Mouse (Mus musculus): Measurements from ENCODE around the gene Krt82. TPM values are rescaled to one million over a fixed set of nuclear protein-coding genes. Genes with fewer than 3 reads are reported as not detected.

Krt82 gene
- not detected in 2 replicates for polyA plus RNA-seq (2015; fragmentation: Nextera tagmentation; extraction: Ambion mirVana)

- no peak within 1 kb of the TSS for H3K4me2 ChIP-seq (replicated peaks)
- ATAC-seq (replicated peaks), result no peak
- no peaks in the 10 kb centered on the region for H3K9me3 ChIP-seq
- WGBS, result 78% methylated on average over 7 of the region's 7 CpGs
- H3K9ac ChIP-seq (replicated peaks), result no peak within 1 kb of the TSS
- H3K27ac ChIP-seq (replicated peaks), result no peak within 1 kb of the TSS
- H3K27me3 ChIP-seq, result no peaks in the 10 kb centered on the region
- no peaks in the 10 kb centered on the region for H3K36me3 ChIP-seq
- no peak within 1 kb of the TSS for H3K4me3 ChIP-seq
- H3K4me1 ChIP-seq, result peaks cover 8% of the 10 kb centered on the region; the same call in 1 of the 2 replicates
Observed at GRCm38 (mm10) chr15:101550567-101550966, at the start of gene Krt82. Gene Krt82 (minus strand): TSS chr15:101550667.

GRCm38 (mm10) chr15:101599123-101599522 lies 48.7 kb upstream of the Krt82 start:
- ATAC-seq (replicated peaks), result no peak
- Histone ChIP-seq H3K4me3 (no peak overlapping the region), H3K4me2 (replicated peaks) (no peak overlapping the region), H3K4me1 (no peaks in the 10 kb centered on the region), H3K9me3 (no peaks in the 10 kb centered on the region; the same call in 1 of the 2 replicates), H3K9ac (replicated peaks) (no peak overlapping the region), H3K27ac (replicated peaks) (no peak overlapping the region), H3K36me3 (no peaks in the 10 kb centered on the region), H3K27me3 (no peaks in the 10 kb centered on the region)
- 66% methylated on average over 6 of the region's 6 CpGs for WGBS

DNA sequence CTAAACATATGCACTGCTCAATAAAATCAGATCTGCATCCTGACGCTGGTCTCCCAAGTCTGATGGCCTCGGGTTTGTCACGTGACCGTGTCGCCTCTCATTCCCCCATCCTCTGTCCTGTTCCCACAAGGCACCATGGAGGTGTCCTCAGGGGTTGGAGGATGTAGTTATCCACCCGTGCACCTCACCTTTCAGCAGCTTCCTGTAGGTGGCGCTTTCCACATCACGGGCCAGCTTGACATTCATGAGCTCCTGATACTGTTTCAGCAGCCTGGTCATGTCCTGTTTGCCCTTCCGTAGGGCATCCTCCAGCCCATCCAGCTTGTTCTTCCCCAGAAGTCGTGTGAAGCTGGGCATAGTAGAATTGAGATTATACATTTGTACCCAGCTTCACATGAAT lies 37.7 kb upstream of the Krt82 start:
- H3K27me3 ChIP-seq, result no peaks in the 10 kb centered on the region
- no peaks in the 10 kb centered on the region for H3K36me3 ChIP-seq
- H3K9me3 ChIP-seq, result no peaks in the 10 kb centered on the region
- no peaks in the 10 kb centered on the region for H3K4me1 ChIP-seq
- WGBS, result 81% methylated on average over 10 of the region's 10 CpGs
- H3K4me3 ChIP-seq, result no peak overlapping the region
- H3K9ac ChIP-seq (replicated peaks), result no peak overlapping the region
- no peak for ATAC-seq (replicated peaks)
- H3K4me2 ChIP-seq (replicated peaks), result no peak overlapping the region
- H3K27ac ChIP-seq (replicated peaks), result no peak overlapping the region

- H3K9me3 ChIP-seq, result no peaks in the 10 kb centered on the region
- H3K4me2 ChIP-seq (replicated peaks), result no peak overlapping the region
- no peak overlapping the region for H3K4me3 ChIP-seq
- no peak for ATAC-seq (replicated peaks)
- H3K36me3 ChIP-seq, result no peaks in the 10 kb centered on the region
- H3K9ac ChIP-seq (replicated peaks), result no peak overlapping the region
- H3K27me3 ChIP-seq, result no peaks in the 10 kb centered on the region
- H3K27ac ChIP-seq (replicated peaks), result no peak overlapping the region
- no peaks in the 10 kb centered on the region for H3K4me1 ChIP-seq
- WGBS, result 67% methylated on average over 2 of the region's 2 CpGs
Observed at GRCm38 (mm10) chr15:101584456-101584855, 34.0 kb upstream of the Krt82 start.

GRCm38 (mm10) chr15:101583211-101583965 lies 32.9 kb upstream of the Krt82 start:
- Histone ChIP-seq H3K9me3 (no peaks in the 10 kb centered on the region), H3K27me3 (no peaks in the 10 kb centered on the region), H3K4me3 (no peak overlapping the region), H3K4me2 (replicated peaks) (no peak overlapping the region), H3K36me3 (no peaks in the 10 kb centered on the region), H3K9ac (replicated peaks) (no peak overlapping the region), H3K27ac (replicated peaks) (no peak overlapping the region), H3K4me1 (no peaks in the 10 kb centered on the region)
- WGBS, result 78% methylated on average over 8 of the region's 8 CpGs
- ATAC-seq (replicated peaks), result no peak

GRCm38 (mm10) chr15:101581701-101582100 lies 31.2 kb upstream of the Krt82 start:
- 82% methylated on average over 3 of the region's 3 CpGs for WGBS
- H3K9me3 ChIP-seq, result no peaks in the 10 kb centered on the region
- no peak for ATAC-seq (replicated peaks)

GRCm38 (mm10) chr15:101575506-101575905 lies 25.0 kb upstream of the Krt82 start:
- Histone ChIP-seq H3K4me3 (no peak overlapping the region), H3K9me3 (no peaks in the 10 kb centered on the region), H3K36me3 (no peaks in the 10 kb centered on the region), H3K4me2 (replicated peaks) (no peak overlapping the region), H3K27me3 (no peaks in the 10 kb centered on the region), H3K9ac (replicated peaks) (no peak overlapping the region), H3K4me1 (no peaks in the 10 kb centered on the region), H3K27ac (replicated peaks) (no peak overlapping the region)
- no peak for ATAC-seq (replicated peaks)
- 91% methylated on average over 5 of the region's 5 CpGs for WGBS

More at GRCm38 (mm10) chr15:101581701-101582100, 31.2 kb upstream of the Krt82 start:
- H3K36me3 ChIP-seq, result no peaks in the 10 kb centered on the region
- no peaks in the 10 kb centered on the region for H3K4me1 ChIP-seq
- no peak overlapping the region for H3K4me2 ChIP-seq (replicated peaks)
- no peak overlapping the region for H3K4me3 ChIP-seq
- no peak overlapping the region for H3K27ac ChIP-seq (replicated peaks)
- no peak overlapping the region for H3K9ac ChIP-seq (replicated peaks)
- no peaks in the 10 kb centered on the region for H3K27me3 ChIP-seq

DNA sequence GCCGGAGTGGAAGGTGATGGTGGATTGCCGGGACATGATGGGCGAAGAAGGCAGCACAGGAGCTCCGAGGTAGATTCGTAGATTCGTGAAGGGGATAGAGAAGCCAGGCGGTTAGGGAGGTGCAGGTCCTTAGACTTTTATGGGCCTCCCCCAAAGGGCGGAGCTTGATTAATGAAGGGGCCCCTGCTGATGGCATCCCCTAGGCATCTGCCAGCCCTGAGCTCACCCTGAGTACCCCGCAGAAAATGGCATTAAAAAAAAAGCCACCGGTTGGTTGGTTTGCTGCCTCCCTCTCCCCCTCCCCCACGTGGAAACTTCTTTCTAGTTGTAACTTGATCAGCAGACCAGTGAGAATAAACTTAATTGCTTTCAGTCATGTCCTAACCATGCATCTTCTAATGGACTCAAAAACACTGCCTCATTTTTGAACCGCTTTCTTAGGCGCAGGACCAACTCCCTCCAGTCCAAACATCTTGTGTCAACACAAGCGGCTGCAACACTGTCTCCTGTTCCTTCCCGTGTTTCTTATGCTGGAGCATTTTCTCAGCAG lies 23.4 kb upstream of the Krt82 start, which contains the start of gene Krt75:
Krt75 (minus strand) TSS at position 109 of the 550 bp plus-strand sequence.
- H3K27me3 ChIP-seq, result no peaks in the 10 kb centered on the region
- H3K9ac ChIP-seq (replicated peaks), result no peak within 1 kb of the TSS
- H3K4me1 ChIP-seq, result no peaks in the 10 kb centered on the region
- no peak within 1 kb of the TSS for H3K4me3 ChIP-seq
- no peak within 1 kb of the TSS for H3K4me2 ChIP-seq (replicated peaks)
- ATAC-seq (replicated peaks), result no peak
- H3K36me3 ChIP-seq, result no peaks in the 10 kb centered on the region
- H3K9me3 ChIP-seq, result no peaks in the 10 kb centered on the region
- H3K27ac ChIP-seq (replicated peaks), result no peak within 1 kb of the TSS
- WGBS, result 67% methylated on average over 15 of the region's 15 CpGs

- 49% methylated on average over 7 of the region's 7 CpGs for WGBS
- Histone ChIP-seq H3K27ac (replicated peaks) (no peak overlapping the region), H3K4me1 (no peaks in the 10 kb centered on the region)
Observed at GRCm38 (mm10) chr15:101567780-101568179, 17.3 kb upstream of the Krt82 start.

GRCm38 (mm10) chr15:101562850-101563249 lies 12.4 kb upstream of the Krt82 start, which contains the start of gene Krt90:
Gene Krt90 (minus strand): TSS chr15:101562950.
- Histone ChIP-seq H3K36me3 (no peaks in the 10 kb centered on the region), H3K9ac (replicated peaks) (no peak within 1 kb of the TSS), H3K27me3 (no peaks in the 10 kb centered on the region), H3K4me2 (replicated peaks) (no peak within 1 kb of the TSS), H3K9me3 (no peaks in the 10 kb centered on the region), H3K4me3 (no peak within 1 kb of the TSS), H3K4me1 (no peaks in the 10 kb centered on the region), H3K27ac (replicated peaks) (no peak within 1 kb of the TSS)
- WGBS, result 69% methylated on average over 5 of the region's 5 CpGs
- ATAC-seq (replicated peaks), result no peak

More at GRCm38 (mm10) chr15:101567780-101568179, 17.3 kb upstream of the Krt82 start:
- H3K4me3 ChIP-seq, result no peak overlapping the region
- H3K9me3 ChIP-seq, result no peaks in the 10 kb centered on the region
- no peak overlapping the region for H3K9ac ChIP-seq (replicated peaks)
- H3K27me3 ChIP-seq, result no peaks in the 10 kb centered on the region
- no peak for ATAC-seq (replicated peaks)
- no peak overlapping the region for H3K4me2 ChIP-seq (replicated peaks)
- H3K36me3 ChIP-seq, result no peaks in the 10 kb centered on the region

- Histone ChIP-seq H3K4me1 (peaks cover 4% of the 10 kb centered on the region; the same call in 1 of the 2 replicates), H3K4me3 (no peak overlapping the region), H3K9ac (replicated peaks) (no peak overlapping the region), H3K27ac (replicated peaks) (no peak overlapping the region), H3K36me3 (no peaks in the 10 kb centered on the region), H3K4me2 (replicated peaks) (no peak overlapping the region), H3K9me3 (no peaks in the 10 kb centered on the region), H3K27me3 (no peaks in the 10 kb centered on the region)
- 14% methylated on average over 7 of the region's 7 CpGs for WGBS
- no peak for ATAC-seq (replicated peaks)
Observed at GRCm38 (mm10) chr15:101558034-101558646, 7.7 kb upstream of the Krt82 start.

DNA sequence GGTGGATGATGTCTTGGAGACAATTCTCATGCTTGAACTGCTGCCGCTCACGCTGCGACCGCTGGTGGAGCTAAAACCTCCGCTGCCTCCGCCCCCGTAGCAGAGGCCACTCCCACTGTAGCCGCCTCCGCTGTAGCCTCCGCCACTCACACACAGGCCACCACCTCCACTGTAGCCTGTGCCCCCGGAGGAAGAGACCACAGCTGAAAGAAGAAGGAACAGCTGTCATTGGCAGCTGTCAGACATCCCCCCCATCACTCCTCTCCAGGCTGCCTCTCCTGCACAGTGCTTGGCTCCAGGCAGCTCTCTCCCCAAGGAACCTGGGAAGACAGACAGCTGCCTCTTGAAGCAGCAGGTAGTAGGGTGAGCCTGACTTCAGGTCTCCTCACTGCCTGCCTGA lies 2.7 kb upstream of the Krt82 start:
- 0% methylated on average over 11 of the region's 11 CpGs for WGBS
- Histone ChIP-seq H3K4me3 (no peak overlapping the region), H3K9ac (replicated peaks) (no peak overlapping the region), H3K27me3 (no peaks in the 10 kb centered on the region), H3K27ac (replicated peaks) (no peak overlapping the region), H3K36me3 (no peaks in the 10 kb centered on the region), H3K9me3 (no peaks in the 10 kb centered on the region), H3K4me1 (peaks cover 8% of the 10 kb centered on the region; the same call in 1 of the 2 replicates), H3K4me2 (replicated peaks) (peak overlapping the region; percentile 24; the same call in 1 of the 2 replicates)
- ATAC-seq (replicated peaks), result 0 out of 2 replicates have a peak, but pooled peaks have one; percentile 61

All from forebrain, embryonic 15.5 days (tissue).